31 mouse cellular contexts compared by ENCODE assay signal in the genomic region with DNA sequence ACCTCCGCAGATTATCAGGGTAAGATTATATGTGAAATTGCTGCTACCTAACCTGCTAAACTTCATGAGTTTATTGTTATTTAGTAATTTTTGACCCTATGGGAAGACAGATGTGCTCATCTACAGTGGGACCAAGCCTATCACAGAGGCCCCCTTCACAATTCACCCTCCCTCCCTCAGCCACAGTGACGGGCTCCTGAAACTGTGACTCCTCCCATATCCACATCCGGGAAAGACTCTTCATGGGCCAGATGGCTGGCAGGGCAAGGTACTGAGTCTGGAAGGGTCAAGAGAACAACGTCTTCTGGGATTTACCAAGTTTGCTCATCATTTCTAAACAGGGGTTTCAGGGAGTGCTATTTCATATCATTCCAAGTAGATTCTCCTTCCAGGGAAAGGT.
DNase-seq lines count a peak whose midpoint lies in the region; ATAC-seq and TF ChIP-seq lines count a peak whose summit lies in the region.
"Had no signal": no experiment of that assay in that cellular context is flagged by ENCODE, and none has a peak within 500 bp of the region (broad histone marks: within the 10 kb centered on the region; RNA-seq: fewer than 3 reads in every experiment).

No protein-coding gene starts in this region.

- no peak for TF ChIP-seq CTCF in G1E (IDR thresholded peaks at IDR 0.05; ENCODE audit: low read depth, low read length)

- no peaks in the 10 kb centered on the region for H3K9me3 ChIP-seq in heart, embryonic 12.5 days (replicated peaks)
- H3K9me3 ChIP-seq in G1E (replicated peaks): no peaks in the 10 kb centered on the region
- H3K9me3 ChIP-seq: forebrain, embryonic 13.5 days; intestine, embryonic 15.5 days; limb, embryonic 12.5 days; midbrain, embryonic 10.5 days; midbrain, embryonic 15.5 days; neural tube, embryonic 12.5 days had no signal

- no peak overlapping the region for H3K4me3 ChIP-seq in heart, embryonic 12.5 days
- H3K4me3 ChIP-seq in G1E (ENCODE audit: low read depth, low read length): peak overlapping the region; percentile 31; the same call in 1 of the 2 replicates
- H3K4me3 ChIP-seq: forebrain, embryonic 13.5 days; intestine, embryonic 15.5 days; layer of hippocampus, adult 2 months; left cerebral cortex, adult 2 months; limb, embryonic 12.5 days; midbrain, embryonic 10.5 days; midbrain, embryonic 15.5 days; neural tube, embryonic 12.5 days had no signal

- H3K9ac ChIP-seq in heart, embryonic 12.5 days: no peak overlapping the region
- H3K9ac ChIP-seq: forebrain, embryonic 13.5 days; intestine, embryonic 15.5 days; limb, embryonic 12.5 days; midbrain, embryonic 15.5 days; neural tube, embryonic 12.5 days had no signal

- H3K27me3 ChIP-seq in heart, embryonic 12.5 days (replicated peaks): no peaks in the 10 kb centered on the region
- peaks cover 41% of the 10 kb centered on the region for H3K27me3 ChIP-seq in G1E (ENCODE audit: insufficient read depth, low read length)
- H3K27me3 ChIP-seq: forebrain, embryonic 13.5 days; intestine, embryonic 15.5 days; midbrain, embryonic 15.5 days; neural tube, embryonic 12.5 days; Patski had no signal

- DNase-seq in heart, adult 8-10 months (ENCODE audit: low spot score): no peak
- peak; percentile 26 for DNase-seq in G1E (ENCODE audit: low spot score)
- no peak for DNase-seq in urinary bladder, postnatal 36 days (ENCODE audit: low spot score in 2 of 2)
- DNase-seq in thymus, postnatal 4 days: no peak
- DNase-seq: adrenal gland, postnatal 10 days; cerebellum, adult 8-10 months; cerebellum, postnatal 25 days; gastrocnemius, postnatal 14 days; kidney, adult 2 months; kidney, postnatal 36 days; lung, adult 18-20 months; right cerebral cortex, adult 18-20 months; right cerebral cortex, postnatal 4 days; thymus, adult 18-20 months; thymus, postnatal 25 days had no signal

- ATAC-seq in heart, embryonic 12.5 days (ENCODE audit: insufficient number of reproducible peaks, low FRiP score): peak; percentile 66; the same call in 1 of the 2 replicates
- peak; percentile 55 for ATAC-seq in G1E (ENCODE audit: extremely low read depth, insufficient number of reproducible peaks, low FRiP score, poor library complexity, severe bottlenecking)
- peak; percentile 45 for ATAC-seq in common myeloid progenitor, adult 5-6 weeks (replicated peaks; ENCODE audit: low read depth, poor library complexity, severe bottlenecking)
- ATAC-seq in megakaryocyte progenitor cell, adult 5-6 weeks (replicated peaks; ENCODE audit: poor library complexity): peak; percentile 33
- ATAC-seq: forebrain, embryonic 13.5 days; hindbrain, postnatal 0 days; lung, postnatal 0 days; midbrain, embryonic 15.5 days; Patski had no signal

- WGBS in heart, embryonic 12.5 days: 30% methylated on average over 4 of the region's 4 CpGs

- H3K36me3 ChIP-seq in heart, embryonic 12.5 days: no peaks in the 10 kb centered on the region
- no peaks in the 10 kb centered on the region for H3K36me3 ChIP-seq in G1E (replicated peaks)
- H3K36me3 ChIP-seq: intestine, embryonic 15.5 days; limb, embryonic 12.5 days; midbrain, embryonic 10.5 days; midbrain, embryonic 15.5 days; neural tube, embryonic 12.5 days had no signal

- H3K27ac ChIP-seq in heart, embryonic 12.5 days (ENCODE audit: poor library complexity, severe bottlenecking): peak overlapping the region; percentile 30; the same call in 1 of the 2 replicates
- H3K27ac ChIP-seq: forebrain, embryonic 13.5 days; hindbrain, postnatal 0 days; intestine, embryonic 15.5 days; layer of hippocampus, adult 2 months; left cerebral cortex, adult 2 months; limb, embryonic 12.5 days; macrophage; midbrain, embryonic 10.5 days; midbrain, embryonic 15.5 days; neural tube, embryonic 12.5 days; stomach, postnatal 0 days had no signal

- peak overlapping the region; percentile 17; the same call in 1 of the 2 replicates for H3K4me2 ChIP-seq in heart, embryonic 12.5 days
- H3K4me2 ChIP-seq: forebrain, embryonic 13.5 days; intestine, embryonic 15.5 days; limb, embryonic 12.5 days; midbrain, embryonic 15.5 days; neural tube, embryonic 12.5 days had no signal

- H3K4me1 ChIP-seq in heart, embryonic 12.5 days (replicated peaks): peaks cover 4% of the 10 kb centered on the region
- peaks cover 49% of the 10 kb centered on the region for H3K4me1 ChIP-seq in G1E (ENCODE audit: insufficient read depth, low read depth, low read length)
- H3K4me1 ChIP-seq: forebrain, embryonic 13.5 days; intestine, embryonic 15.5 days; neural tube, embryonic 12.5 days had no signal
